Mouse (Mus musculus): Measurements from ENCODE around the gene Rad51b. TPM values are rescaled to one million over a fixed set of nuclear protein-coding genes. Genes with fewer than 3 reads are reported as not detected.

Gene Rad51b
- polyA plus RNA-seq, 1 experiment: 1.7 TPM

DNA sequence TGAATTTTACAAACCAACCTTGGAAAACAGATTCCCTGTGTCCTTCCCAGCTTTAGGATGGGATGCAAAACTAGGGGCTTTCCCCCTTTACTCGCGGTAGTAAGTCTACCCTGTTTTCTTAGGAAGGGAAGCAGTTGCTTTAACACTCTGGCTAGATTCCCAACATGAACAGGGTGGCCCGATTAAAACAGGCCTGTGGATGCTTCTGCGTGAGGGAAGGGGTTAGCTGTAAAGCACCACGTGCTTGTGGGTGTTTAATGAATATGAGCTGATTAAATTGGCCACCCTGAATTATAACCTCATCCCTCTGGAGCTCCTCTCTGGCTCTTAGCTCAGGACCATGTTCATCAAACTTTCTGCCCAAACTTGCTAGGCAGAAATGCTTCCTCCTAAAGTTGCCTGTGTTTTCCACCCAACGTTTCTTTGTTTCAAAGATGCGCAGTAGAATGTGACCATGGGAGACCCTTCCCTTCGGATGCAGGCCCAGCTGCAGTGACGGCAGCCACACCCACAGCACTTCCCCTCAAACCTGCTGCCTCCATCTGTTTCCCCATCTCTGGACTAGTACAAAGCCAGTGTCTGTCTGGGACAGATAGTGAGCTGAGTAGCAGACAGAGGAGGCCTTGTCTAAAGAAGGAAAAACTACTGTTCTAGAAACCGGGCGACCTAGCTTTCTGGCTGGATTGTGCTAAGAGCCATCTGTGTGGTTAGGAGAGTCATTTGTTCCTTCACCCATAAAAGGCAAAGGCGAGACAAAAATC lies 435.5 kb downstream of the Rad51b start:
- DNase-seq (ENCODE audit: low spot score): no peak

DNA sequence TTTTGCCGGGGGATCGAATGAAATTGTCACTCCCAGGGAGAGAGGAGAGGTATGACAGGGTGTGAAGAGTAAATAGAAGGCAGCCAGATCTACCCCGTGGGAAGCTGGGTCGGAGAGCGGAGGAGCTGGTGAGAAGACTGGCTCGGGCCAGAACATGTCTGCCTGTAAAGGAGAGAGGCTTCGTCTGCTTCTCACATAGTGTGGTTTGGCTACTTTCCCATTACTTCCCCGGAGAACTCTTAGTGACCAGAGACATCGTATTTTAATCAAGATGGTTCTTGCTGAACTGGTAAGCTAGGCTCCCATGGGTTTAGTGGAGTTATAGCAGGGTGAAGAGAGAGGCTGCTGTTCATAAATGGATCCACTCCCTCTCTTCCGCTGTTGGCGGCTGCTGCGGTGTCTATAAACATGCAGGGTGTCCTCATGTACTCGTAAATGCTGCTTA lies 438.3 kb downstream of the Rad51b start:
- DNase-seq (ENCODE audit: low spot score): no peak

DNA sequence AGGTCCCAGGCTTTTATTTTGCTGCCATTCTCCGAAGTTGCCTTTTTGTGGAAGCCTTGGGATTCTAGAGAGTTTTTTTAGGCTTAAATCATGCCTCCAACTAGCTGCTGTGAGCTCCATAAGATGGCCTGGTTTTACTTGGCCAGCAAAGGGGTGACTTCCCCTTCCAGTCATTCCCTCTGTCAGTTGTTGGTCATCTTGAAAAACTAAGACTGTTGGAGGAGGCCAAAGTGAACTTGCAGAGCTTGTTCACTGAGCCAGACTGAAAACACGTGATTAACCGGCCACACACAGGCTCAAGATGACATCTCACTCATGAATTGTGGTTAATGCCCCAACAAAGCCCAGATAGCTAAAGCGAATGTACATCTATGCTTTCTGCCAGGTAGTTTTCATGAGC lies 438.8 kb downstream of the Rad51b start:
- DNase-seq (ENCODE audit: low spot score): no peak

DNA sequence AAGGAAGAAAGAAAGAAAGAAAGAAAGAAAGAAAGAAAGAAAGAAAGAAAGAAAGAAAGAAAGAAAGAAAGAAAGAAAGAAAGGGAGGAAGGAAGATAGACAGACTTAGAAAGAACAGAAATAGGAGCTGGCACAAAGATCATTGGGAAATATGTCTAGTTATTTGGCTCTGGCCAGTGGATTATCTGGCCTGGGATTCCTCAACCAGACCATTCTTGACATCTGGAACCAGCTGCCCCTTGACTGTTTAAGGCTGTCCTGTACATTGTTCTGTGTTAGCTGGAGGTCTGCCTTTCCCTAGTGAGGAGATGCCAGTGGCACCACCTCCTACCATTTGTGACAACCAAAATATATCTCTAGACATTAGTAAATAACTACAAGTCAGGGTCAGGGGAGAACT lies 441.6 kb downstream of the Rad51b start:
- DNase-seq (ENCODE audit: low spot score): no peak

DNA sequence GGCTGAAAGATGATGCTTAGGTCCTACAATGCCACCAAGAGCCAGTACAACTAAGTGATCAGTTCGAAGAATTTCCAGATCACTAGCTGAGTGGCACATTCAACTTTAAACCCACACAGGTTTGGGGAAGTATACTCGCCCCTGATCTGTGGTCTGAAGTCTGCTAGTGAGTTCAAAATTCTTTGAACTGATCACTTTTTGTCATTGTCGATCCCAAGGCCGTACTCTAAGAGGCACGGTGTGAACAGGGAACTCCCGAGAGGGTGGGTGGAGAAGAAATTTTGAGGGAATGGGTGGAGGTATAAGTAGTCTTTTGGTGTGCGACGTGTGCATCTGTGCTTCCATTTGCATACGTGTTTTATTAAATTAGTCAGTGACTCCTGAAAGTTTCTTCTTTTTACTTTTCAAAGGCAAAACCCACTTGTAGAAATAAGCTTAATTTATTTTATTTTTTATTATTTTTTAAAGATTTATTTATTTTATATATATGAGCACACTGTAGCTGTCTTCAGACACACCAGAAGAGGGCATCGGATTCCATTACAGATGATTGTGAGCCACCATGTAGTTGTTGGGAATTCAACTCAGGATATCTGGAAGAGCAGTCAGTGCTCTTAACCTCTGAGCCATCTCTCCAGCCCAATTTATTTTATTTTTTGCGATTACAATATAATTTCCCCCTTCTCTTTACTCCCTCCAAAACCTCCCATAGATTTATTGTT lies 443.0 kb downstream of the Rad51b start:
- DNase-seq (ENCODE audit: low spot score): no peak

DNA sequence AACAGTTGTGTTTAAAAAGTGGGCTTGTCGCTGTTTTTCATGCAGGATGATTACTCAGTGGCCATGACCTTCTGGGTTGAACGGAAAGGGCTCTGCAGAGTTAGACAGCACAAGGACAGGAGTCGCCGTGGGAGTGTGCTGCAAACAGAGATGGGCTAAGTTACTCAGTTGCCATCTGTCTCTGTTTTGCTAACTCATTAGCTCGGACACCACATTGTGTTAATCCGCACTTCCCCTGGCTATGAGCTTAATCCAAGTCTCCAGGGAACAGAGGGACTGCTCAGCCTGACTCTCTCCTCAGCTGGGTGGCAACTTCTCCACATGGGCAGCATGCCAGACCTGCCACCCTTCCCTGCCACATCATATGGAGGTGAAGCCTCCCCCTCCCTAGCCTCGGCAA lies 445.1 kb downstream of the Rad51b start:
- DNase-seq (ENCODE audit: low spot score): no peak

DNA sequence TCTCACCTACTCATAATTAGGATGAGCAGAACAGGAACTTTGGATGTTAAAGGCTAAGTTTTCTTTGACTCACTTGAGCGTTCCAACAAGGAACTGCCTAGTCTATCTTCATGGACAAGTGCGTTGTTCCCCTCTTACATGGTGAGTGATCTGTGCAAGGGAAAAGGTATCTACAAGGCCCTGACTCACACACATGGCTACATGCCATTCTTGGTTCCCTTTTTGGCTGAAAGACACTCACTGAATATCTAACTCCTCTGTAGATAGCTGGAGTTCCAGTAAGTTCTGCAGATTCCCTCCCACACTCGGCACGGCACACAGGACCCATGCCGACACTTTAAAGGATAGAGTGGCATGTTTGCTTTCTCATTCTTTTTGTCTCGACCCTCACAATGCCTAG lies 447.0 kb downstream of the Rad51b start:
- no peak for DNase-seq (ENCODE audit: low spot score)

DNA sequence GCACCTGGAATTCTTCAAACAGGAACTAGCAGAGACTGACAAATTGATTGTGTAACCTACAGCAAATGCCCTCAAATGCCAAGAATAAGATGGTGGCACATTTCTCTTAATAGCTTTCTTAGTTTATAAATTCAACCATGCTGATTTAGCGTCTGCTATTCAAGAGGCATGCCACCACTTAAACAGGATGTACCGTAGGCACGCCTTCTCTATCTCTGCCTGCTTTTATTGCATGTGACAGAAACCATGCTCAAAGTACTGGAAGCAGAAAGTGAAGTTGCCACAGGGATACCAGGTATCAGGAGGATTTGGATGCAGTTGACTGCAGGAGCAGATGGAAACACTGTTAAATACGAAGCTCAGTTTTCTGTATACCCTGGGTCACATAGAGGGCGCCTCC lies 448.1 kb downstream of the Rad51b start:
- no peak for DNase-seq (ENCODE audit: low spot score)

DNA sequence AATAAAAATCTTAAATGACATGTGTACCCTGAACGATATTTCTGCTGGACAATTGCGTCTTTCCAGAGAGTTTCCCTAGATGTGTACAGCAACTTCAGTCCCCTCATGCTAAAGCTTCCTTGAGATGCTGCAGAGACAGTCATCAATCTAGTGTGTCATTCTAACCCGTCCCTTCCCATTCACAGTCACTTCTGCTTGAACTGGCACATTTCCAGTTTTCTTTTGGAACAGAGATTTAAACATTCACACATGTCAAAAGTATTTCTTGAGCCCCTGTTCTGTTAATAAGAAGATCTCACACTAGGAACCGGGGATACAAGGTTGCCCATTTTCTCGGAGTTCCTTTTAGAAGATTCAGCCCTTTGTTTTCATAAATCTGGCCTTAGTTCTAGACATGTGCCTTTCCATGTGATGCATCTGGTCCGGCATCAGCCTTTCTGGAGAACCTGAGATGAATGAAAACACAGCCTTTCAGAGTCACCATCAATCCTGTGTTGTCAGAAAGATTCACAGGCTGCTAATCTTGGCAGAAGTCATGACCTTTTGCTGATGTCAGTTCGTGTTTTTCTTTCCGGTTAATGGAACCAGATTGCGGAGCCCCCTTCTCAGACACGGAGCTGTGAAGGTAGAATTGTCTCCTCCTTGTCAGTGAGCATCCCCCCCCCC lies 448.9 kb downstream of the Rad51b start:
- no peak for DNase-seq (ENCODE audit: low spot score)

DNA sequence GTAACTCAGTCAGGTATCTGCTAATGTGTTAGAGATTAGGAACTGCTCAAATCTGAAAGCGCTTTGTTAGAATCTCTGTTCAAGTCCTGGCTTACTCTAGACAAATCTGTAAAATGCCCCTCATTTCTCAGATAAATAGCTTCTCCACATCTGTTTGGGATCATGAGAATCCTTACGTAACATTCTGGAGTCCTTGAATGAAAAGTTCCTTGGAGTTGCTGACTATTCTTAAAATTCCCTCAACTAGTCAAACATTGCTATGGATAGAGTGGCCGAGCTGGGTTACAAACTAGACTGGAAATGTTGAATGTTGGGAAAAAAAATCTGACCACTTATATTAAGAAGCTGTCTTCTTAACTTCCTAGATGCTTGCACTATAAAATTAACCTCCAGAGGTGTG lies 450.5 kb downstream of the Rad51b start:
- DNase-seq (ENCODE audit: low spot score): no peak

DNA sequence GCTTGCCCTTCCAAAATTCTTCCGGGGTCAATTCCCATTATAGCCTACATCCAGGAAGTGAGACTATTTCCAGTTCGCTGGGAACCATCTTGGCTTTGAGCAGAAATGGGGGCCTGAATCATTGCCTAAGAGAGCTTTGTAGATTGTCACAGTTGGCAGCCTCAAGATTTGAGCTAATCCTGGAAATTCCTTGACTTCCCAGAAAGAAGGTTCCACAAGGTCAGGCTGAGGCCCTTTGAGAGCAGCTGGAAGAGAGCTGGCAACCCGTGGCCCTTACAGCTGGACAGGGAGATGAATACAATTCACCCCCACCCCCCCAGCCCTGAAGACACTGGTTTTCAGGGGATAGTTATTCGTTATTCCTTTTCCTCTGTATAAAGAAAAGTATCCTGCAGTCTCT lies 451.8 kb downstream of the Rad51b start:
- DNase-seq (ENCODE audit: low spot score): no peak

DNA sequence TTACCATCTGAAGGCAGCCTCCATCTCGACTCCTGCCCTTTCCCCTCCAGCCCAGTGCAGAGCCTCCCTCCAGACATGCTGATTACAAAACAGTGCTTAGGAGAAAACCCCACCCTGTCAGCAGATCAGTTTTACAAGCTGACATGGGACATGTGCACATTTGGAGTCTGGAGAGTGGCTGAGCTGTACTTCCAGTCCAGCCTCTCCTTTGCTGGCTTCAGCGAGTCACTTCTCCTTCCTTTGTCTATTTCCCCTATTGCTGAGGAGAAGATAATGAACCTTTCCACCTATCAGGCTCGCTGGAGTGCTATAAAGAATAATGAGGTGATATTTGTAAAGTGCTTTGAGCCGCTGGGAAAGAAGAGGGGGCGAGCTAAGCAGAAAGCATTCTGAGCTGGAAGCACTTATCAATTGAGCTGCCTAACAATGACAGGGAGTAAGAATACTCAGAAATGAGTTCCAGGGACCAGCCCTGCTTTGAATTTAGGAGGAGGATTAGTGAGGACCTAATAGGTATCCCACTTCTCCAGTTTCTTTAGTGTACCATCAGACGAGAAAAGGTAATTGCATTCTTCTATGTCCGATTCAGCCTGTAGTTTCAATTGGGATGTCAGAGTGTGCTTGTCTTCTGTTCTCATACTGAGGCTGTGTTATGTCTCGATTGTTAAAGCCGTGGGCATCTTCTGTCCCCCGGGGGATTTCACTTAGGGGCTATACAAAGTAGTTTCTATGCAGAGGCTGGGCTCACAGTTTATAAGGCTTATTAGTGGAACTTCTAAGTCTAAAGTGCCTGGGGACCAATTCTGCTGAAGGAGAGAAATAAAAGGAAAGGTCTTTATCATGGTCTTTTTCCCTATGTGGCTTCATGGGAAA lies 453.4 kb downstream of the Rad51b start:
- DNase-seq (ENCODE audit: low spot score): no peak

DNA sequence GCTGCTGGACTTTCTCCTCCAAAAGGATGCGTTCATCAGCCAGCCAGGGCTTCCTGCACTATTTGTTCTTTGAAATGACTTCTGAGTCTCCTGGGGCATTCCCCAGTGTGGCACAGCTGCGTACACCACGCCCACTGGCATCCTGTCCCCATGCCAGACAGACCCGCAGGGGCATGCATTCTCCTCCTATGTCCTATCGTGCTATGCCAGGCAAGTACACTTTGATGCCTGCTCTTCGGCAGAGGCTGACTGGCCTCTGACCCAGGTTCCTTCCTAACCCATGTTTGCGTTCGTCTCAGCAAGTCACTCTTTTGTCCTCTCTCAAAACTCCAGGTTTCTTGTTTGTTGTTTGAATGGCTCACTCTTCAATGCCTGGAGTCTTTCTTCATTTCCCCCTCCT lies 454.7 kb downstream of the Rad51b start:
- peak; percentile 58 for DNase-seq (ENCODE audit: low spot score)

DNA sequence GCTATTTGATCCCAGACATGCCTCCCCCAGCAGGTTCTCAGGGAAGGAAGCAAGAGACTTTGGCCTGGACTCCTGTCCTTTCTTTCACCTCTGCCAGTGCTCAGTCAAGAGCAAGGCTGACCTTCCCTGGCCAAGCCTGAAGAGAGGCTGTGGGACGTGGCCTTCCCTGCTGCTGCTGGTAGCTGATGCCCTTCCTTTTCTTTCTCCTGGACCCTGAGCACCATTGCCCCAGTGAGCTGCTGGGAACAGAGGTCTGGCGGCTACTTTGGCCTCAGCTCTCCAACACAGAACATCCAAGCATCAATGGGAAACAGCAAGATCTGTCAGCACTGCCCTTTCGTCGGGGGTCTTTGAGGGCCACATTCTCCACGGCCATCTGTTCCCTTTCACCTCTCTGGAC lies 455.1 kb downstream of the Rad51b start:
- no peak for DNase-seq (ENCODE audit: low spot score)

DNA sequence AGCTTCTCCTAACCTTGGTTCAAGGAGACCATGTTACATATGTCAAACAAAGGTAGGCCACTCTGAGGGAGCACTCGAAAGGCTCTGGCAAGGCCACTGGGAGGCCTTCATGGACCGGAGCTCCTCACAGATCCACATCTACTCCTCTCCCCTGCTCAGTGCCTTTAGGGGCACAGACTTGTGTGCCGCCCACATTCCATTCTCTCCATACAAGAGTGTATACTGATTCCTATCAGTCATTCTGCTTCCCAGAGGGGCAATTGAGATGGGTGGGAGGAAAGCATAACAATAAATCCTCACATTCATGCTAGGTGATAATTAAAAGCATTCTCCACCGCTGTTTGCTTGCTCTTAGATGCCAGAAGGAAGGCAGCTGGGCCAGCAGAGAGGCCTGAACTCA lies 458.5 kb downstream of the Rad51b start:
- no peak for DNase-seq (ENCODE audit: low spot score)

DNA sequence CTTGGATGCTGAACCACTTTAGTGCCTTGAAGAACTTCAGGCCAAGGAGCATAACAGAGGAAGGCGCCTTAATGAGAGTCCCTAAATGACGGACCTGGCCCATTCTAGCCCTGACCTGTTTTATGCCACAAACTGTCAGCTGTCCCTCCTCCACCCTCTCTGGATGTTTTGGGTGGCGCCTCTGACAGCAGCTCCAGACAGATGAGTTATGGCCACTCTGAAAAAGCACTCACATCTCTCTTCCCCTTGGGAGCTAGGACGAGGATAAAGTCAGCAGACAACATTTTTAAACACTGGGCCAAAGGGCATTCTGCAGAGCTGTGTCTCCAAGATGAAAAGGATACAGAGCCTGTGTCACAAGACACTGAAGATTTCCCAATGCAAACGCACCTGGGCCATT lies 459.3 kb downstream of the Rad51b start:
- no peak for DNase-seq (ENCODE audit: low spot score)

DNA sequence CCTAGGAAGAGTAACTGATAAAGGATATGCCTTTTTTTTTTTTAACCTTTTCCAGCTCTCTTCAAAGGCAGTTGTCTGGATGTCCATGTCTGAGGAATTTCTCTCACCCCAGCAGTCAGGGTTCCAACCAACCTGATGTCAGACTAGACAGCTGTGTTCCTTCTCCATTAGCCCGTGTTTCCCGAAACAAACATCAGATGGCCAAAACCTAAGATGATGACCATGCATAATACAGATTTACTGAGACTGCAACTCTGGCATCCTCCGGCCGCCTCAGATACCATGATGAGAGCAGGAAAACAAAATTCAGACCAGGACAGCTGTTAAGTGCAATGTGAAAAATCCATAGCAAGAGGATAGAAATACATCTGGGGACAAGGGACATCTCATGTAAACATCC lies 460.7 kb downstream of the Rad51b start:
- no peak for DNase-seq (ENCODE audit: low spot score)

DNA sequence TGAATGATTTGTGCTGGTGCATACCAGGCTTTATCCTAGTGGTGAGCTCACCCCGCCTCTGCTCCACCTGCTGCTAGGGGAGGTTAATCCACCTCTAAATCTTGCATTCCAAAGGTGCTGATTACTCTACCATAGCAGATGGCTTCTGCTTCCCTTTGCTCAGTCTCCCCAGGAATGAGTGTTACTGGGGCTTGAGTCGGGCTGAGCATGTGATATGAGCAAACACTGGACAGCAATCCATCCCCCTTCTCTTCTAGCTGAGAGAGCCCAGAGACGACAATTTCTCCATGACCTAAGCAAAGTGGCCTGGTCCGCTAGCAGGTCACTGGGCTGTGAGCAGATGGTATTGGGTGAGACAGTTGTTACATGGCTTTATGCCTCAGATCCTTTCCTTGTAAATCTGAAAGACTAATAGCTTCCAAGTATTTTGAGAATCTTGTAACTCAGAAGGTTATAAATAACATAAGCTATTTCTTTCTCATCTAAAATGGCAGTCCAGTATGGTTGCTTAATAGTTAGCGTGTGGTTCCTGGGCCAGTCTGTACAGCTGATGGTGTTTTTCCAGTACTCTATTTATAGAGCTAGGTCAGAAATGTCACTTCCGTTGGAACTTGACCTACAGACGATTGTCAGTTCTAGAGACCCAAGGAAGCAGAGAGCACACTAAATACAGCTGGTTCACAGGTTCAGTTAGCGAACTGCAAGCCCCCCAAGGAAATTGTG lies 462.3 kb downstream of the Rad51b start:
- no peak for DNase-seq (ENCODE audit: low spot score)

DNA sequence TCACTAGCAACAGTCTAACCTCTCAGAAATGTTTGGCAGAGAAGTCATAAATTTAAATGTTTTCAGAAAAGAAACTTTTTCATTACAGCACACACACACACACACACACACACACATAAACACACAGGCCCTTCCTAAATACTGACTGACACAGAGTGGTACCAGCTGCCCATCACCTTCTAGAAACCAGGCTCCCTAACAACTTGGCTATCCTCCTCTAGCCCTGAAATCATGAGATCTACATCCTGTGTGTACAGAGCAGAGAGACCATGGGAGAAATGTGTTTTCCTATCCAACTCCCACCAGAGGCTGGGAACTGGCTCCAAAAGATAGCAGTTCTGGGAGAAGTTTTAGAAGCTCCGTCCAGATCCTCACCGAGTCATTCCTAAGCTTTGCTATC lies 464.1 kb downstream of the Rad51b start:
- DNase-seq (ENCODE audit: low spot score): no peak

DNA sequence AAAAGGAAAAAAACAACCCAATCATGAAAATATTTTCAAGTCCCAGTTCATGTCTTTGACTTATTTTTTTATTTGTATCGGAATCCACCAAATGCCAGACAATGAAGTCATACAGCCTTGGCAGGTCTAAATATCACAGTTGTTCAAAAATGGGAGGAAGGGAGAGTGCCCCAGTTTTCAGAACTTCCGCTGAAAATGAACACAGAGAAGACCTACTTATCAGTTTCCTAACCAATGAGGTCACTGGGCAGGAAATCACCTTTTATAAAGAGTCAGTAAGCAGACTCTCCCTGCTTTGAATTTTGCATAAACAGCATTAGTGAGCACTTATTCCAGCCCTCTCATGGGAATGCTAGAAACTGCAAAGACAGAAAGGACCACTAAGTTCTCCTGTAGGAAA lies 465.0 kb downstream of the Rad51b start:
- no peak for DNase-seq (ENCODE audit: low spot score)

DNA sequence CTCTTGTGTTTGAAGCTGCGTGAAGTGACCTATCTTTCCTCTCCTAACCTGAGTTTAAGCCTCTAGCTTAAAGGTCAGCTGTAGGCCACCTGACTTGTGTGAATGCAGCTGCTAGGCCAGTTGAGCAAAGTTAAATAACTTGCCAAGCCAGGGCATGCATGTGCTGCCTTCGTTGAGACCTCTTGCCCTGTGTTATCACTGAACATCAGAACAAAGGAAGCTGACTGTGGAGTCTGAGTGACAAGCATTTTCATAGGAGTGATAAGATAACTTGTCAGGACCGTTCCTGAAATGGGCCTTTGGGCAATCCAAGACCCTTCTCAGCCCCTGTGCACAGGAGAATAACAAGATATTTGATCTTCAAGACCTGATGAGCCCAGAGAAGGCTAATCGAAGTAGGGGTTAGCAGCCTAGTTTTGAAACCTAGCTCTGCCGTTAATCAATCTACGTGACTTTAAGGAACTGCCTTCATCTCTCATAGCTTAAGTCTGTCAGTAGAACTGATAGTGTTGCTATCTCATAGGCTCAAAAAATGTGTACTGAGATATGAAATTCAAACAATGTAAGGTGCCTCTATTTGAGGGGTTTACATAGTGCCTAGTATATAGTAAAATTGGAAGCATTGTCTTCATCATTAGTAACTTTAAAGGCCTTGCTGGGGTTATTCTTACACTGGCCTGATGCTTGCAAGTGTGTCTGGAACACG lies 465.6 kb downstream of the Rad51b start:
- DNase-seq (ENCODE audit: low spot score): no peak
